Mouse (Mus musculus): ENCODE measurements around the gene Abcd2.

DNA sequence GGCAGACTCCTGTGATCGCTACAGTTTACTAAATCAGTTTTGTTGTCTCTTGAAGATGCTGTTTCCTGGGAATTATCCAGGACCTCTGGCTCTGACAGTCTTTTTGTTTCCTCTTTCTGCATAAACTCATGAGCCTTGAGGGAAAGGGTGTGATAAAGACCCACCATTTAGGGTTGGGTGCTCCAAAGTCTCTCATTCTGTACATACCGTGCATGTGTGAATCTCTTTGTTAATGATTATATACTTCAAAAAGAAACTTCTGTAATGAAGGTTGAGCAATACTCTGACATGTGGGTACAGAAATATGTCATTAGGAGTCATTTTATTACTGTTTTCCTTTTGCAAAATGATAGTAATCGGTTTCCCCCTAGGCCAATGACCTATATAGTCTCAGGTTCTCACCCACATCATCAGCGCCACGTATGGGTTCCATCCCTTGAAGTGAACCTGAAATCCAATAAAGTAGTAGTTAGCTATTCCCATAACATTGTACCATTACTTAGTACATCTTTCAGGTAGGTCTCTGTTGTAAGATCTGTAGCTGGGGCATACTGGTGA lies 83.4 kb downstream of the Abcd2 start:
- TF ChIP-seq POLR2A (IDR thresholded peaks at IDR 0.05; ENCODE audit: borderline replicate concordance, extremely low read depth, low read depth, low read length) (no peak), CTCF (IDR thresholded peaks at IDR 0.05; ENCODE audit: insufficient read depth, low read length) (no peak)

All from lung, adult 2 months (tissue).